Mouse (Mus musculus): ENCODE data around the gene Nedd4.

- TF ChIP-seq CTCF (IDR thresholded peaks at IDR 0.05; ENCODE audit: extremely low read depth, insufficient read length, insufficient replicate concordance, low read depth, low read length) (no peak), POLR2A (IDR thresholded peaks at IDR 0.05; ENCODE audit: low read depth, low read length) (no peak)
These were observed 35.6 kb downstream of the Nedd4 start for GRCm38 (mm10) chr9:72697779-72698178.
